Mouse (Mus musculus) urinary bladder, adult 18-20 months (tissue): Measurements from ENCODE around the gene Mapk1.

Source experiments
- DNase-seq, 2 experiments: peaks; one replicate each; pipeline ENCODE4 v3.0.0; 2022; ENCODE audit warnings: low spot score in 2 of 2, mixed read lengths in 2 of 2

Mapk1 gene

DNA sequence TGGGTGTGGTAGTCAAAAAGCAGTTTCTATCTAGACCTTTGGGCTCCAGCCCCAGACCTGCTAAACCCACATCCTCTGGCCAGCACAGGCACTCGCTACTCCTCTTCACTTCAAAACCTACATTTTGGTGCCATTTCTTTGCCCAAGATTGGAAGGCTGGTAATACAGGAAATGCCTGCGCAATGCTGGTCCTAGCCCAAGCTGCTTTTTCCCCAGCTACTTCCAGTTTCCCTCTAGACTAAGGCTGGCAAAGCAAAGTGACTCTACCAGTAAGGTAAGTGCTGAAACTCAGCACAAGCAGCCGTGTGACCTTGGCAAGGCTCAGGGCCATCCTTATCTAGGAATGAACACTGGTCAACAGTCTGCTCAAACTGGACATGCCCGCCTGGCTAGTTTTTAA is 102.5 kb downstream of the Mapk1 start:
- DNase-seq: peak in 1 of 2 experiments; percentile 31

DNA sequence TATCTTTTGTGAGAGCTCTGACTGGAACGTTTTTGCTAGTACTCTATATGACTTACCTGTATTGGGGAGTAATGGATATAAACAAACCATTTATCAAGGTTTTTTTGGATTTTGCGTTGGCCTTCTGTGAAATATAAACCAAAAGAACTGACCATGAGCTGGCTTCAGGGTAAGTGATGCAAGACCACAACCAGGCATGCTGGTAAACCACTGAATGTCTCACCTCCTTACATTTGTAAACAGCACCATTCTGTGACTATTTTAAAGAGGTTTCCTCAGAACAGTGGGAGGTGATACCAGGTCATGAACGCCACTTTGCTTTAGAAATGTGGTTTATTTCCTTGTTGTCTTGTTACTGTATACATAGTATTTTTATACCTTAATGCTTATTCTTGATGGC is 103.1 kb downstream of the Mapk1 start:
- no peak for DNase-seq

DNA sequence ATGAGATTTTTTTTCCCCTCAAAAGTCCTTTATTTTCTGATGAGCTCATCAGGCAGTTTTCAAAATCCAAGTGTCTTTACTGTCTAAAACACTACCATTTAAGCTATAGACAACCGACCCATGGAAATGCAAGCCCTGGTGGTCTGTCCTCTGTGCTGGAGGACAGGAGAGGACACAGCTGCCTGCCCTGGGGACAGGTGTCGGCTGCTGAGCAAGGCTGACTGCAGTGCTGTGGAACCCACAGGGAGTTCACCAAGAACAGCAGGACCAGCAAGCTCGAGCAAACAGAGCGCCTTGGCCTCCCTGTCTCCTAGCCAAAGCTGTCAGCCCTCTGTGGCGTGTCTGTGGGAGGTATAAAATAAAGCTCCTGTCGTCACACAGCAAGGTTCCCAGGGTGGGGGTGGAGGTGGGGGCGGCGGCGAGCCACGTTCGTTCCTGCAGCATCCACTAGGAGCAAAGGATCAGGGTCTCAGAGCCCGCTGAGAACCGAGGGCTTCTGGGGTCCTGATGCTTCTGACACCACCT is 103.5 kb downstream of the Mapk1 start:
- DNase-seq: no peak

DNA sequence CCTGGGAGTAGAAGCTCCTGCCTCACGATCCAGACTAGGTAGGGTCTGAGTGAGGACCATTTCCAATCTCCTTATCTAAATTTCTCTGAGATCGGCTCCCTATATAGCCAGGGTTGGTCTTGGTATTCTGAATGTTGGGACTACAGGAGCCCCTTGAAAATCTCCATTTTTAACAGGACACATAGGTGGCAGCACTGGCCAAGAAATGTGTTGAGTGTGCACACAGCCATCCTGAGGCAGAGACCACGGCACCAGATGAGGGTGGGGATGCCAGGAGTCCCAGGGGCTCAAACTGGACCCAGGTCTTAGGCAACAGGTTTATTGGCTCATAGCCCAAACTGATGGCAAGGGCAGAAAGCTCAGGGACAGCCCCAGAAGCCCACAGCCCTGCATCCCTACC is 105.2 kb downstream of the Mapk1 start:
- DNase-seq: no peak

DNA sequence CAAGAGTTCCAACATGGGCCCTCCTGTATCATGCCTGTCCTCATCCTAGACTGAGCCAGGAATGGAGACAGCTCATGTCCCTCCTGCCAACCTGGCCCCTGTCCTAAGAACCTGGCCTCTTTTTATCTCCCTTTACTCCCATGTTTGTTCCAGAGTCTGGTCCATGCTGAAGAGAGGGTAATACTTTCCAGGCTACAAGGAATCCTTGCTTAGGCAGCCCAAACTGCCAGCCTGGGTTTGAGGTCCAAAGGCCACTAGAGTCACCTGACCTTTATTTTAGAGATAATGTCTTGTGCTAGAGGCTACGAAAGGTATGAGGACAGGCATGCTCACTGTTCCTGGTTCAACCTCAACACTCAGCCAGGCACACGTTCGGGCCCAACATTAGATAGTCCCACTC is 113.8 kb downstream of the Mapk1 start:
- no peak for DNase-seq
